Mouse (Mus musculus) spleen, adult 2 months (tissue): Measurements from ENCODE around the gene Sf3a1.

Experiments used
- CTCF ChIP-seq: fragments of 200-500 bp; IDR thresholded peaks from 2 replicates; pipeline ENCODE4 v1.5.1; 2011; ENCODE audit warnings: mild to moderate bottlenecking, inconsistent platforms; ENCODE audit not compliant: insufficient read depth, insufficient read length, insufficient replicate concordance; ENCODE audit errors: extremely low read depth
- POLR2A ChIP-seq: fragments of 200-500 bp; IDR thresholded peaks from 2 replicates; pipeline ENCODE4 v1.6.1; 2011; ENCODE audit warnings: low read depth, low read length, inconsistent platforms

DNA sequence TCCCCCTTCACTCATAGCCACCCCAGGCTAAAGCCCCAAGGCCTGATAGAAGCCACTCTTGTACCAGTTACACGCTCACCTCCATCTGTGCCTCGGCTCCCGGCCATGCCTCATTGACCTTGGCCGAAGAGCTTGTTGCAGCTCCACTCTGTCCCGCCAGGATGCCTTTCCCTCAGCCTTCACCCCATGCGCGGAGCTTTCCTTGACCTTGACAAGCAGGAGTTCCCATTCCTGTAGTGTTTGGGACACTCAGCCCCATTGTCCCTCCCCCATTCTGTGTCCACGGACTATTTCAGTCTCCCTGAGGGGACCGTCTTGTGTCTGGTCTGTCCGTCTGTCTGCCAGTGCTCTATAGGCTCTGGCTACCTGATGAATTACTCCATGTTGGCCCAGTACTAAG lies 53.0 kb downstream of the Sf3a1 start:
- TF ChIP-seq CTCF (no peak), POLR2A (no peak)
